Mouse (Mus musculus) erythroblast, embryonic 14.5 days (primary cell): ENCODE measurements around the gene Ntng2. TPM values are rescaled to one million over a fixed set of nuclear protein-coding genes. Genes with fewer than 3 reads are reported as not detected.

Experiments used
- H3K27me3 ChIP-seq: 2 replicates; pipeline ENCODE4 v1.6.1; 2012; ENCODE audit warnings: inconsistent platforms; ENCODE audit not compliant: control insufficient read depth
- H3K36me3 ChIP-seq: 2 replicates; pipeline ENCODE4 v1.6.1; 2012; ENCODE audit warnings: mild to moderate bottlenecking, inconsistent platforms; ENCODE audit not compliant: control insufficient read depth
- H3K4me1 ChIP-seq: 2 replicates; pipeline ENCODE4 v1.6.1; 2012; ENCODE audit warnings: inconsistent platforms; ENCODE audit not compliant: control insufficient read depth
- H3K4me3 ChIP-seq: replicated peaks from 2 replicates; pipeline ENCODE3; 2012; ENCODE audit warnings: moderate library complexity, mild to moderate bottlenecking, inconsistent platforms
- H3K9me3 ChIP-seq: 2 replicates; pipeline ENCODE4 v1.6.1; 2012; ENCODE audit warnings: low read length, inconsistent platforms, mixed read lengths; ENCODE audit not compliant: control insufficient read depth
- GATA1 ChIP-seq: IDR thresholded peaks from 2 replicates; pipeline ENCODE4 v1.6.1; 2012; ENCODE audit warnings: low read length, inconsistent platforms, mixed read lengths
- TAL1 ChIP-seq: IDR thresholded peaks from 3 replicates; pipeline ENCODE4 v1.6.1; 2012; ENCODE audit warnings: low read length, inconsistent platforms, mixed read lengths
- polyA plus RNA-seq: library from polyadenylated mRNA; stranded (reverse); fragments of >175 nt; gene quantifications from 2 replicates; pipeline ENCODE4 v1.2.3, GENCODE M21; 2012

Gene Ntng2
- polyA plus RNA-seq, 1 experiment = not detected

- no peak for TF ChIP-seq TAL1
- no peak for TF ChIP-seq GATA1
- Histone ChIP-seq H3K4me1 (no peaks in the 10 kb centered on the region), H3K27me3 (peaks cover 78% of the 10 kb centered on the region), H3K36me3 (no peaks in the 10 kb centered on the region), H3K4me3 (no peak overlapping the region), H3K9me3 (no peaks in the 10 kb centered on the region; the same call in 1 of the 2 replicates)
Measured at GRCm38 (mm10) chr2:29253205-29253865, 530 bp upstream of the Ntng2 start.

- TF ChIP-seq TAL1 (no peak), GATA1 (no peak)
- peak overlapping the region; percentile 18 for H3K4me3 ChIP-seq
- H3K27me3 ChIP-seq = peaks cover 90% of the 10 kb centered on the region
Measured at GRCm38 (mm10) chr2:29252059-29252598, 676 bp downstream of the Ntng2 start.

GRCm38 (mm10) chr2:29251095-29252058 is 1.4 kb downstream of the Ntng2 start:
- H3K4me3 ChIP-seq = no peak overlapping the region
- TF ChIP-seq TAL1 = no peak
- no peak for TF ChIP-seq GATA1
- H3K9me3 ChIP-seq = no peaks in the 10 kb centered on the region; the same call in 1 of the 2 replicates
- H3K36me3 ChIP-seq = no peaks in the 10 kb centered on the region
- no peaks in the 10 kb centered on the region for H3K4me1 ChIP-seq
- peaks cover 94% of the 10 kb centered on the region for H3K27me3 ChIP-seq

More at GRCm38 (mm10) chr2:29252059-29252598, 676 bp downstream of the Ntng2 start:
- H3K36me3 ChIP-seq = no peaks in the 10 kb centered on the region
- H3K9me3 ChIP-seq = no peaks in the 10 kb centered on the region; the same call in 1 of the 2 replicates
- no peaks in the 10 kb centered on the region for H3K4me1 ChIP-seq

GRCm38 (mm10) chr2:29250263-29251094 is 2.3 kb downstream of the Ntng2 start:
- H3K4me3 ChIP-seq = no peak overlapping the region

GRCm38 (mm10) chr2:29249852-29250251 is 3.0 kb downstream of the Ntng2 start:
- TF ChIP-seq GATA1 = no peak
- TF ChIP-seq TAL1 = no peak
- Histone ChIP-seq H3K36me3 (no peaks in the 10 kb centered on the region), H3K9me3 (no peaks in the 10 kb centered on the region; the same call in 1 of the 2 replicates), H3K4me1 (no peaks in the 10 kb centered on the region), H3K27me3 (peaks cover 90% of the 10 kb centered on the region), H3K4me3 (no peak overlapping the region)

More at GRCm38 (mm10) chr2:29250263-29251094, 2.3 kb downstream of the Ntng2 start:
- no peaks in the 10 kb centered on the region for H3K4me1 ChIP-seq
- no peaks in the 10 kb centered on the region for H3K36me3 ChIP-seq
- peaks cover 93% of the 10 kb centered on the region for H3K27me3 ChIP-seq
- TF ChIP-seq GATA1 (no peak), TAL1 (no peak)
- no peaks in the 10 kb centered on the region; the same call in 1 of the 2 replicates for H3K9me3 ChIP-seq

GRCm38 (mm10) chr2:29248551-29248950 is 4.3 kb downstream of the Ntng2 start:
- Histone ChIP-seq H3K27me3 (peaks cover 77% of the 10 kb centered on the region), H3K36me3 (no peaks in the 10 kb centered on the region), H3K4me1 (no peaks in the 10 kb centered on the region), H3K4me3 (no peak overlapping the region), H3K9me3 (no peaks in the 10 kb centered on the region; the same call in 1 of the 2 replicates)
- TF ChIP-seq TAL1 (no peak), GATA1 (no peak)

- Histone ChIP-seq H3K36me3 (no peaks in the 10 kb centered on the region), H3K27me3 (peaks cover 65% of the 10 kb centered on the region), H3K4me1 (no peaks in the 10 kb centered on the region), H3K9me3 (no peaks in the 10 kb centered on the region; the same call in 1 of the 2 replicates), H3K4me3 (no peak overlapping the region)
- no peak for TF ChIP-seq TAL1
- TF ChIP-seq GATA1 = no peak
Measured at GRCm38 (mm10) chr2:29247386-29247785, 5.4 kb downstream of the Ntng2 start.

- TF ChIP-seq GATA1 = no peak
- TF ChIP-seq TAL1 = no peak
- Histone ChIP-seq H3K4me1 (no peaks in the 10 kb centered on the region), H3K27me3 (peaks cover 60% of the 10 kb centered on the region), H3K4me3 (no peak overlapping the region), H3K9me3 (no peaks in the 10 kb centered on the region; the same call in 1 of the 2 replicates), H3K36me3 (no peaks in the 10 kb centered on the region)
Measured at GRCm38 (mm10) chr2:29246891-29247290, 5.9 kb downstream of the Ntng2 start.
